Mouse (Mus musculus) lung, adult 2 months (tissue): Measurements from ENCODE around the gene Rae1. TPM values are rescaled to one million over a fixed set of nuclear protein-coding genes. Genes with fewer than 3 reads are reported as not detected.

ENCODE experiments used
- DNase-seq: peaks from one replicate; pipeline ENCODE4 v3.0.0; 2022
- H3K4me1 ChIP-seq: fragments of 200-500 bp; 2 replicates; pipeline ENCODE4 v1.6.1; 2011; ENCODE audit warnings: low read length; ENCODE audit not compliant: control insufficient read depth, insufficient read depth
- H3K4me3 ChIP-seq: fragments of 200-500 bp; replicated peaks from 2 replicates; pipeline ENCODE3; 2011; ENCODE audit warnings: low read depth, mild to moderate bottlenecking, control low read depth, low read length; ENCODE audit errors: extremely low read depth
- CTCF ChIP-seq: fragments of 200-500 bp; IDR thresholded peaks from 2 replicates; pipeline ENCODE4 v1.5.1; 2011; ENCODE audit warnings: mild to moderate bottlenecking, low read length, control low read depth; ENCODE audit not compliant: insufficient read depth
- POLR2A ChIP-seq: fragments of 200-500 bp; IDR thresholded peaks from 2 replicates; pipeline ENCODE4 v1.6.1; 2011; ENCODE audit warnings: low read depth, mild to moderate bottlenecking, control low read depth, low read length, borderline replicate concordance; ENCODE audit errors: extremely low read depth
- WGBS: fragments of 180-500 bp; shearing (Covaris S2); methylation state at CpG from one replicate; pipeline ENCODE4 v1.1.7; 2018; 5-methylcytosine and 5-hydroxymethylcytosine counted together
- polyA plus RNA-seq: library from polyadenylated mRNA; depleted of rRNA; stranded (reverse); fragments of >200 nt; gene quantifications from 2 replicates; pipeline ENCODE4 v1.2.3, GENCODE M21; 2012

Rae1 gene
- polyA plus RNA-seq, 1 experiment: 40.2 TPM

- no peak for DNase-seq
- 64% methylated on average over 4 of the region's 4 CpGs for WGBS
- TF ChIP-seq POLR2A (no peak), CTCF (no peak)
- Histone ChIP-seq H3K4me1 (peaks cover 19% of the 10 kb centered on the region; the same call in 1 of the 2 replicates), H3K4me3 (no peak overlapping the region)
Measured at GRCm38 (mm10) chr2:173023966-173024365, 24.0 kb downstream of the Rae1 start.

- Histone ChIP-seq H3K4me1 (peaks cover 18% of the 10 kb centered on the region; the same call in 1 of the 2 replicates), H3K4me3 (no peak overlapping the region)
- no peak for TF ChIP-seq POLR2A
- no peak for TF ChIP-seq CTCF
- WGBS: 80% methylated on average over 8 of the region's 8 CpGs
- DNase-seq: no peak
Measured at GRCm38 (mm10) chr2:173024392-173024791, 24.5 kb downstream of the Rae1 start.

GRCm38 (mm10) chr2:173024938-173025337, 25.0 kb downstream of the Rae1 start:
- no peak overlapping the region for H3K4me3 ChIP-seq
- TF ChIP-seq POLR2A: no peak
- no peak for TF ChIP-seq CTCF
- DNase-seq: no peak
- 31% methylated on average over 4 of the region's 4 CpGs for WGBS
- peaks cover 16% of the 10 kb centered on the region; the same call in 1 of the 2 replicates for H3K4me1 ChIP-seq

- DNase-seq: no peak
- WGBS: 53% methylated on average over 5 of the region's 5 CpGs
- peaks cover 16% of the 10 kb centered on the region; the same call in 1 of the 2 replicates for H3K4me1 ChIP-seq
- no peak overlapping the region for H3K4me3 ChIP-seq
- TF ChIP-seq CTCF (no peak), POLR2A (no peak)
Measured at GRCm38 (mm10) chr2:173026286-173026685, 26.4 kb downstream of the Rae1 start.

GRCm38 (mm10) chr2:173026688-173027131, 26.8 kb downstream of the Rae1 start:
- 57% methylated on average over 3 of the region's 3 CpGs for WGBS

GRCm38 (mm10) chr2:173027169-173027823, 27.4 kb downstream of the Rae1 start:
- Histone ChIP-seq H3K4me1 (peaks cover 15% of the 10 kb centered on the region; the same call in 1 of the 2 replicates), H3K4me3 (no peak overlapping the region)
- 72% methylated on average over 6 of the region's 6 CpGs for WGBS
- no peak for DNase-seq
- TF ChIP-seq CTCF: no peak
- TF ChIP-seq POLR2A: no peak

More at GRCm38 (mm10) chr2:173026688-173027131, 26.8 kb downstream of the Rae1 start:
- TF ChIP-seq CTCF: no peak
- Histone ChIP-seq H3K4me3 (no peak overlapping the region), H3K4me1 (peaks cover 16% of the 10 kb centered on the region; the same call in 1 of the 2 replicates)
- no peak for DNase-seq

- WGBS: 70% methylated on average over 4 of the region's 4 CpGs
- DNase-seq: no peak
Measured at GRCm38 (mm10) chr2:173027824-173028495, 28.0 kb downstream of the Rae1 start.

GRCm38 (mm10) chr2:173028508-173029031, 28.7 kb downstream of the Rae1 start:
- Histone ChIP-seq H3K4me3 (no peak overlapping the region), H3K4me1 (peaks cover 11% of the 10 kb centered on the region; the same call in 1 of the 2 replicates)
- DNase-seq: no peak
- TF ChIP-seq POLR2A (no peak), CTCF (no peak)
- WGBS: 87% methylated on average over 3 of the region's 3 CpGs

More at GRCm38 (mm10) chr2:173027824-173028495, 28.0 kb downstream of the Rae1 start:
- no peak overlapping the region for H3K4me3 ChIP-seq
- TF ChIP-seq POLR2A (no peak), CTCF (no peak)
- peaks cover 11% of the 10 kb centered on the region; the same call in 1 of the 2 replicates for H3K4me1 ChIP-seq

- no peak for DNase-seq
- TF ChIP-seq POLR2A (no peak), CTCF (no peak)
- WGBS: 64% methylated on average over 12 of the region's 12 CpGs
- Histone ChIP-seq H3K4me1 (peaks cover 23% of the 10 kb centered on the region), H3K4me3 (no peak overlapping the region)
Measured at GRCm38 (mm10) chr2:173030591-173031338, 30.8 kb downstream of the Rae1 start.
